Mouse (Mus musculus) kidney, adult 10 weeks (tissue): Measurements from ENCODE around the gene Psmd13. TPM values are rescaled to one million over a fixed set of nuclear protein-coding genes. Genes with fewer than 3 reads are reported as not detected.

ENCODE experiments used
- polyA plus RNA-seq: library from polyadenylated mRNA; stranded (reverse); fragments of 350-450 nt; fragmentation: Illumina TruSeq; extraction: RNeasy Lipid Tissue Mini Kit (QIAGEN cat#74804); gene quantifications from one replicate; pipeline ENCODE4 v1.2.3, GENCODE M21; 2014; ENCODE audit warnings: low read depth, low replicate concordance

Psmd13 gene
- polyA plus RNA-seq = 149 TPM

GRCm38 (mm10) chr7:140881696-140882468, at the start of gene Psmd13, which contains the start of gene Sirt3:
Gene Psmd13, plus strand, starts transcription at chr7:140881968.
Gene Sirt3, minus strand, starts transcription at chr7:140882309.

GRCm38 (mm10) chr7:140834968-140835757, 46.6 kb upstream of the Psmd13 start, which contains the start of gene Urah:
Gene Urah, plus strand, starts transcription at chr7:140835018.

GRCm38 (mm10) chr7:140844905-140845665, 36.7 kb upstream of the Psmd13 start, which contains the start of gene Scgb1c1:
Gene Scgb1c1, plus strand, starts transcription at chr7:140845547.

GRCm38 (mm10) chr7:140847755-140848580, 33.8 kb upstream of the Psmd13 start, which contains the start of gene Odf3:
Gene Odf3, plus strand, starts transcription at chr7:140847805.

GRCm38 (mm10) chr7:140855860-140856784, 25.6 kb upstream of the Psmd13 start, which contains the start of gene Gm45785:
Gene Gm45785, minus strand, starts transcription at chr7:140856331.

GRCm38 (mm10) chr7:140856785-140857549, 24.8 kb upstream of the Psmd13 start, which contains the start of gene Ric8a:
Gene Ric8a, plus strand, starts transcription at chr7:140856957.

GRCm38 (mm10) chr7:140857550-140858505, 23.9 kb upstream of the Psmd13 start, which contains the start of gene Bet1l:
Gene Bet1l, minus strand, starts transcription at chr7:140857577.

GRCm38 (mm10) chr7:140900220-140900619, 18.5 kb downstream of the Psmd13 start, which contains the start of gene Cox8b:
Gene Cox8b, minus strand, starts transcription at chr7:140900446.

GRCm38 (mm10) chr7:140920418-140921029, 38.8 kb downstream of the Psmd13 start, which contains the start of gene Nlrp6:
Gene Nlrp6, plus strand, starts transcription at chr7:140920902.

GRCm38 (mm10) chr7:140941222-140942051, 59.7 kb downstream of the Psmd13 start, which contains the start of gene Pgghg:
Gene Pgghg, plus strand, starts transcription at chr7:140941391.

Other genes starting within 250 kb of the Psmd13 start
- not detected for gene Olfr53, start 235.5 kb upstream of the Psmd13 start, polyA plus RNA-seq
- not detected for gene Olfr539, start 222.0 kb upstream of the Psmd13 start, polyA plus RNA-seq
- gene Olfr45, start 200.0 kb upstream of the Psmd13 start, polyA plus RNA-seq = not detected
- gene Olfr541, start 184.7 kb upstream of the Psmd13 start, polyA plus RNA-seq = not detected
- 135 TPM for gene Cyp2e1, start 118.2 kb upstream of the Psmd13 start, polyA plus RNA-seq
- not detected for gene Syce1, start 94.1 kb upstream of the Psmd13 start, polyA plus RNA-seq
- gene Zfp941, start 59.8 kb upstream of the Psmd13 start, polyA plus RNA-seq = 1.1 TPM
- gene Urah, start 47.0 kb upstream of the Psmd13 start, polyA plus RNA-seq = 2.1 TPM
- not detected for gene Scgb1c1, start 36.4 kb upstream of the Psmd13 start, polyA plus RNA-seq
- gene Odf3, start 34.2 kb upstream of the Psmd13 start, polyA plus RNA-seq = not detected
- gene Gm45785, start 25.6 kb upstream of the Psmd13 start, polyA plus RNA-seq = not detected
- 4.2 TPM for gene Ric8a, start 25.0 kb upstream of the Psmd13 start, polyA plus RNA-seq
- 3.2 TPM for gene Bet1l, start 24.4 kb upstream of the Psmd13 start, polyA plus RNA-seq
- gene Sirt3, start 341 bp downstream of the Psmd13 start, polyA plus RNA-seq = 4.8 TPM
- not detected for gene Cox8b, start 18.5 kb downstream of the Psmd13 start, polyA plus RNA-seq
- 5.4 TPM for gene Nlrp6, start 38.9 kb downstream of the Psmd13 start, polyA plus RNA-seq
- 1.1 TPM for gene Pgghg, start 59.4 kb downstream of the Psmd13 start, polyA plus RNA-seq
- gene Ifitm5, start 68.3 kb downstream of the Psmd13 start, polyA plus RNA-seq = not detected
- not detected for gene Gm45717, start 74.0 kb downstream of the Psmd13 start, polyA plus RNA-seq
- gene Ifitm2, start 74.0 kb downstream of the Psmd13 start, polyA plus RNA-seq = 44.1 TPM
- gene Ifitm1, start 85.3 kb downstream of the Psmd13 start, polyA plus RNA-seq = 5.3 TPM
- gene Ifitm3, start 128.8 kb downstream of the Psmd13 start, polyA plus RNA-seq = 4.6 TPM
- not detected for gene Ifitm6, start 136.0 kb downstream of the Psmd13 start, polyA plus RNA-seq
- not detected for gene Gm17387, start 147.2 kb downstream of the Psmd13 start, polyA plus RNA-seq
- gene B4galnt4, start 179.1 kb downstream of the Psmd13 start, polyA plus RNA-seq = not detected
- gene Pkp3, start 196.2 kb downstream of the Psmd13 start, polyA plus RNA-seq = not detected
- gene Sigirr, start 218.6 kb downstream of the Psmd13 start, polyA plus RNA-seq = 3.4 TPM
- gene Ano9, start 235.8 kb downstream of the Psmd13 start, polyA plus RNA-seq = 6.5 TPM
- gene Ptdss2, start 240.4 kb downstream of the Psmd13 start, polyA plus RNA-seq = 28.9 TPM